14 mouse cellular contexts compared by ENCODE assay signal in the genomic region with DNA sequence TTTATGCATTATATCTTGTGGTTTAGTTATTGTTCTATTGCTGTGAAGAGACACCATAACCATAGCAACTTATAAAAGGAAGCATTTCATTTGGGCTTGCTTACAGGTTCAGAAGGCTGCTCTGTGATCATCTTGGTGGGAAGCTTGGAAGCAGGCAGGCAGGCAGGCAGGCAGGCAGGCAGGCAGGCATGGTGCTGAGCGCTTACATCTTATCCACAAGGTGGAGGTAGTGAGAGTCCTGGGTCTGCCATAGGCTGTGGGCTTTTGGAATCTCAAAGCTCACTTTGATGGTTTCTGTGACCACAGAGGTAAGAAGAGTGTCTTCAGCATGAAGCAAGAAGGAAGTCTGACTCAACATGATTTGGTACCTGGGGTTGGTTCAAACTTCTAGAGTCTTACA. TPM values are rescaled to one million over a fixed set of nuclear protein-coding genes. Genes with fewer than 3 reads are reported as not detected.
DNase-seq lines count a peak whose midpoint lies in the region; ATAC-seq and TF ChIP-seq lines count a peak whose summit lies in the region.
"Not testable (repeated sequence)": the region's sequence is repeated elsewhere in the genome, so short reads cannot be mapped to it uniquely, and the experiment has no call there.
"Had no signal": no experiment of that assay in that cellular context is flagged by ENCODE, and none has a peak within 500 bp of the region (broad histone marks: within the 10 kb centered on the region; RNA-seq: fewer than 3 reads in every experiment).

No protein-coding gene starts in this region.

- H3K4me3 ChIP-seq in forebrain, embryonic 11.5 days (ENCODE audit: low read depth, low read length); liver, embryonic 11.5 days (ENCODE audit: low read depth, low read length); stomach, postnatal 0 days (ENCODE audit: low read depth, low read length): not testable (repeated sequence)

- H3K9me3 ChIP-seq in forebrain, embryonic 11.5 days (ENCODE audit: control insufficient read depth, low read length); liver, embryonic 11.5 days (ENCODE audit: control insufficient read depth, low read length); stomach, postnatal 0 days (ENCODE audit: control insufficient read depth, low read length): not testable (repeated sequence)

- peak; percentile 42 for TF ChIP-seq CTCF in stomach, postnatal 0 days (IDR thresholded peaks at IDR 0.05; ENCODE audit: low read depth)

- DNase-seq in 416B (ENCODE audit: low read depth): peak; percentile 12
- DNase-seq in adrenal gland, postnatal 10 days: peak; percentile 46
- not testable (repeated sequence) for DNase-seq in forebrain, embryonic 11.5 days (ENCODE audit: low spot score); liver, embryonic 11.5 days (ENCODE audit: low spot score); stomach, postnatal 0 days (ENCODE audit: low spot score)
- DNase-seq in kidney, adult 9 months: peak; percentile 48

- H3K36me3 ChIP-seq in forebrain, embryonic 11.5 days (ENCODE audit: control insufficient read depth, insufficient read depth, low read length); liver, embryonic 11.5 days (ENCODE audit: control insufficient read depth, insufficient read depth, low read length); stomach, postnatal 0 days (ENCODE audit: control insufficient read depth, insufficient read depth, low read length): not testable (repeated sequence)

- H3K9ac ChIP-seq in forebrain, embryonic 11.5 days (ENCODE audit: low read length); liver, embryonic 11.5 days (ENCODE audit: low read depth, low read length); stomach, postnatal 0 days (ENCODE audit: low read length): not testable (repeated sequence)

- H3K4me1 ChIP-seq in forebrain, embryonic 11.5 days (replicated peaks; ENCODE audit: control insufficient read depth, insufficient read depth, low read length); liver, embryonic 11.5 days (replicated peaks; ENCODE audit: control insufficient read depth, insufficient read depth, low read length); stomach, postnatal 0 days (replicated peaks; ENCODE audit: control insufficient read depth, insufficient read depth): not testable (repeated sequence)

- WGBS in forebrain, embryonic 11.5 days: 42% methylated on average over 1 of the region's 1 CpGs
- 50% methylated on average over 1 of the region's 1 CpGs for WGBS in liver, embryonic 11.5 days
- WGBS in stomach, postnatal 0 days: 35% methylated on average over 1 of the region's 1 CpGs

- not testable (repeated sequence) for H3K4me2 ChIP-seq in forebrain, embryonic 11.5 days (ENCODE audit: low read depth, low read length, severe bottlenecking); liver, embryonic 11.5 days; stomach, postnatal 0 days (replicated peaks; ENCODE audit: low read depth)

- TF ChIP-seq EP300 in stomach, postnatal 0 days (optimal IDR thresholded peaks at IDR 0.05): not testable (repeated sequence)

- ATAC-seq in forebrain, embryonic 11.5 days (replicated peaks; ENCODE audit: low FRiP score): peak; percentile 27; the same call in 1 of the 2 replicates
- peak; percentile 56 to 64 for ATAC-seq in hematopoietic stem cell, adult 5-6 weeks (replicated peaks in 1 of 2; ENCODE audit: insufficient read depth in 1 of 2, low FRiP score in 2 of 2, low TSS enrichment in 1 of 2, low read depth in 1 of 2, poor library complexity in 2 of 2, severe bottlenecking in 2 of 2)
- ATAC-seq in liver, embryonic 11.5 days (replicated peaks; ENCODE audit: low FRiP score): peak; percentile 35; the same call in 1 of the 2 replicates
- peak; percentile 38 for ATAC-seq in megakaryocyte-erythroid progenitor cell, adult 5-6 weeks (replicated peaks; ENCODE audit: low FRiP score, low TSS enrichment, poor library complexity, severe bottlenecking)
- not testable (repeated sequence) for ATAC-seq in stomach, postnatal 0 days (ENCODE audit: low FRiP score, low TSS enrichment)

- not testable (repeated sequence) for H3K27ac ChIP-seq in forebrain, embryonic 11.5 days (ENCODE audit: low read depth, low read length); liver, embryonic 11.5 days (ENCODE audit: low read depth, low read length); stomach, postnatal 0 days (replicated peaks)

- not testable (repeated sequence) for H3K27me3 ChIP-seq in forebrain, embryonic 11.5 days (ENCODE audit: control insufficient read depth, insufficient read depth, low read length); liver, embryonic 11.5 days (replicated peaks; ENCODE audit: control insufficient read depth, insufficient read depth, low read length); stomach, postnatal 0 days (ENCODE audit: control insufficient read depth, insufficient read depth, low read length)

RNA-seq across cellular contexts. Expression of a gene that starts 2.0 kb away (rescaled TPM):
- total RNA-seq in adrenal gland, postnatal 10 days (2021): 10 to 100 TPM; 39.5 to 44.3 TPM
- polyA plus RNA-seq in forebrain, embryonic 11.5 days (2014; fragmentation: Nextera tagmentation; extraction: Ambion mirVana): 9.6 and 15.0 TPM in 2 replicates
- total RNA-seq in hematopoietic stem cell, adult 5-6 weeks (2017): 8.2 and 60.7 TPM in 2 replicates
- polyA plus RNA-seq in liver, embryonic 11.5 days (2014; fragmentation: Nextera tagmentation; extraction: Ambion mirVana): 16.5 and 19.6 TPM in 2 replicates
- 3.7 and 41.5 TPM in 2 replicates for total RNA-seq in megakaryocyte-erythroid progenitor cell, adult 5-6 weeks (2014; fragmentation: Nextera tagmentation)
- total RNA-seq in megakaryocyte-erythroid progenitor cell, adult 5-6 weeks (2017): 8.1 and 26.7 TPM in 2 replicates
- 32.1 and 32.2 TPM in 2 replicates for polyA plus RNA-seq in stomach, postnatal 0 days (2015; fragmentation: Nextera tagmentation; extraction: Ambion mirVana)

RNA-seq across cellular contexts. Expression of a gene that starts 13.2 kb away (rescaled TPM):
- not detected for total RNA-seq in adrenal gland, postnatal 10 days (2021)
- polyA plus RNA-seq in forebrain, embryonic 11.5 days (2014; fragmentation: Nextera tagmentation; extraction: Ambion mirVana): 0.33 and 1.3 TPM in 2 replicates
- total RNA-seq in hematopoietic stem cell, adult 5-6 weeks (2017): not detected in 2 replicates
- not detected in 2 replicates for polyA plus RNA-seq in liver, embryonic 11.5 days (2014; fragmentation: Nextera tagmentation; extraction: Ambion mirVana)
- 4.7 TPM in 1 of 2 replicates, not detected in the other for total RNA-seq in megakaryocyte-erythroid progenitor cell, adult 5-6 weeks (2014; fragmentation: Nextera tagmentation)
- total RNA-seq in megakaryocyte-erythroid progenitor cell, adult 5-6 weeks (2017): not detected in 2 replicates
- 0.50 TPM in 1 of 2 replicates, not detected in the other for polyA plus RNA-seq in stomach, postnatal 0 days (2015; fragmentation: Nextera tagmentation; extraction: Ambion mirVana)
- total RNA-seq: layer of hippocampus, adult 18-20 months had no signal
- polyA plus RNA-seq: embryonic facial prominence, embryonic 13.5 days; frontal cortex, adult 2 months; heart, embryonic 12.5 days; limb, embryonic 11.5 days; small intestine, adult 2 months had no signal

RNA-seq across cellular contexts. Expression of a gene that starts 13.4 kb away (rescaled TPM):
- 1 to 10 TPM; 3.0 to 3.2 TPM for total RNA-seq in adrenal gland, postnatal 10 days (2021)
- polyA plus RNA-seq in forebrain, embryonic 11.5 days (2014; fragmentation: Nextera tagmentation; extraction: Ambion mirVana): 0.77 TPM in 1 of 2 replicates, not detected in the other
- 1.4 and 2.4 TPM in 2 replicates for total RNA-seq in hematopoietic stem cell, adult 5-6 weeks (2017)
- polyA plus RNA-seq in liver, embryonic 11.5 days (2014; fragmentation: Nextera tagmentation; extraction: Ambion mirVana): 0.45 and 0.75 TPM in 2 replicates
- not detected in 2 replicates for total RNA-seq in megakaryocyte-erythroid progenitor cell, adult 5-6 weeks (2014; fragmentation: Nextera tagmentation)
- total RNA-seq in megakaryocyte-erythroid progenitor cell, adult 5-6 weeks (2017): not detected in 2 replicates
- polyA plus RNA-seq in stomach, postnatal 0 days (2015; fragmentation: Nextera tagmentation; extraction: Ambion mirVana): 2.0 and 2.3 TPM in 2 replicates
